Mouse (Mus musculus) limb, embryonic 11.5 days (tissue): ENCODE results near the gene Psmg3. TPM values are rescaled to one million over a fixed set of nuclear protein-coding genes. Genes with fewer than 3 reads are reported as not detected.

Source experiments
- ATAC-seq: fragments of 200-750 bp; cut with Nextera tagmentation; 2 replicates; pipeline ENCODE4 v1.8.0; 2017; ENCODE audit warnings: low read depth; ENCODE audit not compliant: insufficient number of reproducible peaks, low FRiP score, low TSS enrichment
- DNase-seq: peaks from one replicate; pipeline ENCODE4 v3.0.0-alpha.2; 2015; ENCODE audit warnings: low spot score
- H3K27ac ChIP-seq: fragments of 300-500 bp; sonication (generic); replicated peaks from 2 replicates; pipeline ENCODE4 v1.5.1; 2014; ENCODE audit warnings: low read depth, mild to moderate bottlenecking, low read length
- H3K27me3 ChIP-seq: fragments of 300-500 bp; sonication (generic); 2 replicates; pipeline ENCODE4 v1.6.1; 2014; ENCODE audit warnings: mild to moderate bottlenecking, low read length, mixed read lengths; ENCODE audit not compliant: control insufficient read depth, insufficient read depth
- H3K36me3 ChIP-seq: fragments of 300-500 bp; sonication (generic); 2 replicates; pipeline ENCODE4 v1.6.1; 2014; ENCODE audit warnings: mild to moderate bottlenecking, low read length, moderate library complexity, mixed read lengths; ENCODE audit not compliant: control insufficient read depth, insufficient read depth
- H3K4me1 ChIP-seq: fragments of 300-500 bp; sonication (generic); 2 replicates; pipeline ENCODE4 v1.6.1; 2014; ENCODE audit warnings: low read length, mixed read lengths; ENCODE audit not compliant: control insufficient read depth, insufficient read depth
- H3K4me2 ChIP-seq: fragments of 300-500 bp; sonication (generic); 2 replicates; pipeline ENCODE4 v1.6.1; 2014; ENCODE audit warnings: low read depth, mild to moderate bottlenecking, moderate library complexity; ENCODE audit not compliant: severe bottlenecking
- H3K4me3 ChIP-seq: fragments of 300-500 bp; sonication (generic); 2 replicates; pipeline ENCODE4 v1.5.1; 2014; ENCODE audit warnings: low read depth, low read length
- H3K9ac ChIP-seq: fragments of 300-500 bp; sonication (generic); 2 replicates; pipeline ENCODE4 v1.6.1; 2014; ENCODE audit warnings: mild to moderate bottlenecking, low read length
- H3K9me3 ChIP-seq: fragments of 300-500 bp; sonication (generic); 2 replicates; pipeline ENCODE4 v1.6.1; 2016; ENCODE audit warnings: low read length; ENCODE audit not compliant: control insufficient read depth
- WGBS: fragments of 180-500 bp; shearing (Covaris S2); extraction: QIAGEN DNeasy Blood & Tissue Kit; methylation state at CpG from one replicate; pipeline ENCODE4 v1.1.7; 2014; 5-methylcytosine and 5-hydroxymethylcytosine counted together
- polyA plus RNA-seq: library from polyadenylated mRNA; unstranded; fragments of >200 nt; fragmentation: Nextera tagmentation; extraction: Ambion mirVana; gene quantifications from 2 replicates; pipeline ENCODE4 v1.2.1, GENCODE M21; 2014

Psmg3 gene
- polyA plus RNA-seq, 1 experiment from 2014 or later = 82.9 TPM

DNA sequence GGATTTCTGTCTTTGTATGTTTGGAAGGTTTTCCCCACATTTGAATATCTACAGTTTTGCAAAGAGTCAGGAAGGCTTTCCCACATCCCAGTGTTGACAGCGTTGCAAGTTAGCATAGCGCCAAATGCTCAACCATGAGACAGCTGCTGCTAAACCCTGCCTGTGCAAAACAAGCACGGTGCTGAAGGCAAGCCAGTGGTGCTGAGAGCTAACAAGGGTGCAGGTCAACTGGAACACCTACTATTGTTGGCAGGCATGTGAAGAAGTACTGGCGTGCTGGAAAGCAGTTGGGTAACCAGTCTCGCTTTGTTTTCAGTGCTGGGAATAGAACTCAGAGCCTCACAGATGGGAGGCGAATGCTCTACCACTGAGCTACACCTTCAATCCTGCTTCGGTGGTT, 9.0 kb upstream of the Psmg3 start:
- H3K36me3 ChIP-seq = no peaks in the 10 kb centered on the region
- WGBS = 86% methylated on average over 7 of the region's 7 CpGs
- DNase-seq = no peak
- ATAC-seq = no peak
- no peak overlapping the region for H3K9ac ChIP-seq
- H3K9me3 ChIP-seq = no peaks in the 10 kb centered on the region
- H3K4me1 ChIP-seq = no peaks in the 10 kb centered on the region
- H3K27me3 ChIP-seq = no peaks in the 10 kb centered on the region
- H3K4me2 ChIP-seq = no peak overlapping the region
- H3K27ac ChIP-seq = no peak overlapping the region
- no peak overlapping the region for H3K4me3 ChIP-seq

DNA sequence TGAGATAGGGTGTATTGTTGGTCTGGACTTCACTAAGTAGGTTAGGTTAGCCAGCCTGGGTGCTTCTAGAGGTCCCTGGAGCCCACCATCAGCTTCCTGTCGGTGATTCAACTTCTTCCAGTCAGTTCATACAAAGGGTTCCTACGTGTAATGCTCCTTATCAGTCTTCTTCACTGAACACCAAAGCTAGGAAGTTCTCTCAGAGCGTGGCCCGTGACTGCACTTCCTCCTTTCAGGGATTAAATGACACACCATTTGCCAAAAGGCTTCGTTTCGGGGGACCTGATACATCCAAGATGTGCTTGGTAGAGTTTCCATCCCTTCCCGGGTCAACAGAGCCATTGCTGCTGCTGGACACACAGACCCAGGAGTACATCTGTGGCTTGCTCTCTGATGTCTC, 5.4 kb upstream of the Psmg3 start:
- WGBS = 80% methylated on average over 7 of the region's 7 CpGs

GRCm38 (mm10) chr5:139830734-139831133, 4.0 kb upstream of the Psmg3 start:
- Histone ChIP-seq H3K27me3 (no peaks in the 10 kb centered on the region), H3K9me3 (no peaks in the 10 kb centered on the region), H3K4me2 (no peak overlapping the region), H3K4me3 (no peak overlapping the region), H3K9ac (no peak overlapping the region), H3K4me1 (0 out of 2 replicates have a peak, but pooled peaks cover 3% of the 10 kb centered on the region), H3K27ac (no peak overlapping the region), H3K36me3 (no peaks in the 10 kb centered on the region)
- WGBS = 88% methylated on average over 3 of the region's 3 CpGs
- ATAC-seq (no peak), DNase-seq (no peak)

More for the DNA sequence above, 5.4 kb upstream of the Psmg3 start:
- DNase-seq (no peak), ATAC-seq (no peak)
- Histone ChIP-seq H3K9ac (no peak overlapping the region), H3K27me3 (no peaks in the 10 kb centered on the region), H3K4me1 (no peaks in the 10 kb centered on the region), H3K27ac (no peak overlapping the region), H3K4me3 (no peak overlapping the region), H3K4me2 (no peak overlapping the region; the same call in 1 of the 2 replicates), H3K9me3 (no peaks in the 10 kb centered on the region), H3K36me3 (no peaks in the 10 kb centered on the region)

DNA sequence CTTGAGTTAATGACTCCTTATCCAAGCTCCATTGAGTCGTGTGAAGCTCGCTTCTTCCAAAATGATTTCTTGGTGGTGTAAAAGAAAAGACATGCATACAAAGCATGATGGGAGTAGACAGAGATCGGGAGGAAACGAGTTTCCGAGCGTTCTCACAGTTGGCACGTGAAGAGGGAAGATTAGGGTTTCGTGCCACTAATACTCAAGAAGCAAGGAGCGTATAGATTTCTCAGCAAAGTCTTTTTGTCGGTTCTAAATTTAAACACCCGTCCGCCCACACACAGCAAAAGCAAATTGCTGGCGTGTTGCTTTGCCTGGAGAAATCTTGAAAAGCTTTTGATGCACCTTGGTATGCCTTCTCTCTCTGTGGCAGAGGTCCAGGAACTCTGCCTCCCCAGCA, 2.7 kb upstream of the Psmg3 start:
- 83% methylated on average over 13 of the region's 13 CpGs for WGBS

GRCm38 (mm10) chr5:139827593-139827992, 908 bp upstream of the Psmg3 start:
- Histone ChIP-seq H3K4me1 (0 out of 2 replicates have a peak, but pooled peaks cover 10% of the 10 kb centered on the region), H3K27ac (no peak overlapping the region), H3K27me3 (no peaks in the 10 kb centered on the region), H3K4me2 (no peak overlapping the region), H3K36me3 (peaks cover 2% of the 10 kb centered on the region; the same call in 1 of the 2 replicates), H3K4me3 (no peak overlapping the region), H3K9me3 (no peaks in the 10 kb centered on the region), H3K9ac (no peak overlapping the region)
- no peak for ATAC-seq
- DNase-seq = no peak
- WGBS = 94% methylated on average over 1 of the region's 1 CpGs

More for the DNA sequence above, 2.7 kb upstream of the Psmg3 start:
- no peak overlapping the region for H3K27ac ChIP-seq
- H3K9me3 ChIP-seq = no peaks in the 10 kb centered on the region
- no peak overlapping the region for H3K4me3 ChIP-seq
- DNase-seq (no peak), ATAC-seq (no peak)
- no peak overlapping the region for H3K4me2 ChIP-seq
- no peak overlapping the region for H3K9ac ChIP-seq
- H3K36me3 ChIP-seq = no peaks in the 10 kb centered on the region
- H3K4me1 ChIP-seq = 0 out of 2 replicates have a peak, but pooled peaks cover 10% of the 10 kb centered on the region
- H3K27me3 ChIP-seq = no peaks in the 10 kb centered on the region

GRCm38 (mm10) chr5:139825947-139826346, 738 bp downstream of the Psmg3 start:
- WGBS = 40% methylated on average over 11 of the region's 11 CpGs
- peak overlapping the region; percentile 87 for H3K9ac ChIP-seq
- peaks cover 7% of the 10 kb centered on the region; the same call in 1 of the 2 replicates for H3K36me3 ChIP-seq
- H3K27ac ChIP-seq = no peak overlapping the region
- peaks cover 17% of the 10 kb centered on the region for H3K4me1 ChIP-seq
- no peak for DNase-seq
- no peaks in the 10 kb centered on the region for H3K9me3 ChIP-seq
- H3K4me2 ChIP-seq = peak overlapping the region; percentile 92
- H3K27me3 ChIP-seq = no peaks in the 10 kb centered on the region
- H3K4me3 ChIP-seq = peak overlapping the region; percentile 93
- no peak for ATAC-seq

DNA sequence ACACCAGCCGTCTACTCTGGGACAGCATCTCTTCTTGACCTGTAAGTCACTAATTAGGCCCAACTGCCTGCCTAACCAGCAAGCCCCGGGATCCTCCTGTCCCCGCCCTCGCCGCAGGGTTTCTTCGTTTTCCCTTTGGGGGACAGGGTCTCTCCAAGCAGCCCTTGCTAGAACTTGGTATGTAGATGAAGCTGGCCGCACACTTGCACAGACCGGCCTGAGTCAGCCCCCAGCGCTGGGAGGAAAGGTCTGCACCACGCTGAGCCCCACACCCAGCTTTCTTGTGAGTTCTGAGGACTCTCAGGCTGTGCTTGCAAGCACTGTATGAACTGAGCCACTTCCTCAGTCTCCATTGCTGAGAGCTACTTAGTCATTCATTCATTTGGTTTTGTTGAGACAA, 2.2 kb downstream of the Psmg3 start:
- H3K9ac ChIP-seq = no peak overlapping the region
- no peak for DNase-seq
- peaks cover 7% of the 10 kb centered on the region; the same call in 1 of the 2 replicates for H3K36me3 ChIP-seq
- 93% methylated on average over 10 of the region's 10 CpGs for WGBS
- peaks cover 17% of the 10 kb centered on the region for H3K4me1 ChIP-seq
- no peak for ATAC-seq
- H3K4me2 ChIP-seq = no peak overlapping the region
- H3K9me3 ChIP-seq = no peaks in the 10 kb centered on the region
- no peak overlapping the region for H3K4me3 ChIP-seq
- H3K27ac ChIP-seq = no peak overlapping the region
- no peaks in the 10 kb centered on the region for H3K27me3 ChIP-seq

GRCm38 (mm10) chr5:139821466-139822459, 4.9 kb downstream of the Psmg3 start:
- Histone ChIP-seq H3K36me3 (peaks cover 7% of the 10 kb centered on the region; the same call in 1 of the 2 replicates), H3K4me3 (no peak overlapping the region), H3K27me3 (no peaks in the 10 kb centered on the region), H3K9me3 (no peaks in the 10 kb centered on the region), H3K27ac (0 out of 2 replicates have a peak overlapping the region, but pooled peaks have one; percentile 1), H3K4me1 (peaks cover 17% of the 10 kb centered on the region), H3K4me2 (no peak overlapping the region), H3K9ac (no peak overlapping the region)
- DNase-seq (no peak), ATAC-seq (no peak)
- 42% methylated on average over 12 of the region's 12 CpGs for WGBS
